Mouse (Mus musculus) bone marrow macrophage, adult 2 months (primary cell): ENCODE data around the gene Rftn1. TPM values are rescaled to one million over a fixed set of nuclear protein-coding genes. Genes with fewer than 3 reads are reported as not detected.
"Not testable (repeated sequence)": the region's sequence is repeated elsewhere in the genome, so short reads cannot be mapped to it uniquely, and the experiment has no call there.

Experiments
- H3K27ac ChIP-seq: 2 replicates; pipeline ENCODE4 v1.5.1; 2012; ENCODE audit warnings: low read depth, low read length; ENCODE audit not compliant: insufficient read depth
- H3K4me1 ChIP-seq: 2 replicates; pipeline ENCODE4 v1.6.1; 2012; ENCODE audit warnings: low read length; ENCODE audit not compliant: control insufficient read depth, insufficient read depth
- H3K4me3 ChIP-seq: 2 replicates; pipeline ENCODE4 v1.5.1; 2012; ENCODE audit warnings: mild to moderate bottlenecking, low read length, moderate library complexity; ENCODE audit not compliant: insufficient read depth
- CTCF ChIP-seq: IDR thresholded peaks from 2 replicates; pipeline ENCODE4 v1.5.1; 2012; ENCODE audit warnings: low read depth, mild to moderate bottlenecking, low read length, moderate library complexity
- POLR2A ChIP-seq: IDR thresholded peaks from 2 replicates; pipeline ENCODE4 v1.6.1; 2012; ENCODE audit warnings: mild to moderate bottlenecking, low read depth, low read length, borderline replicate concordance
- polyA plus RNA-seq: library from polyadenylated mRNA; stranded (reverse); fragments of >200 nt; gene quantifications from 2 replicates; pipeline ENCODE4 v1.2.4, GENCODE M21; 2012; ENCODE audit not compliant: missing spikeins, insufficient read depth, insufficient read length

Gene Rftn1
- polyA plus RNA-seq, 1 experiment: 76.5 TPM

DNA sequence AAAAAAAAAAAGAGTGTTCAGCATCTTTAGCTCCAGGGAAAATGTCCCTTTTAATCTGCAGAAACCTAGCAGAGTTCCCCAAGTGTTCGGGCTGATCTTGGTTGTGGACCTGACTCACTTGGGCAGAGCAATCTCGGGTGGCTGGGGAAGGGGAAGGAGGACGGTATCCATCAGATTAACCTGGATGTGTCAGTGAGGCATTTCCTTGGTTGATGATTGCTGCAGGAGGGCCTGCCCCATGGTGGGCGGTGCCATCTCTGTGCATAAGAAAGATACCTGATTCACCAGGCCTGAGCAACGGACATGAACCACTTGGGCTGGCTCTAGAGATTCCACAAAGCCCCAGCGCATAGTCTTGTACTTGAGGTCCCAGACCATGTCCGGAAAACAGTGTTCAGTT is 36.9 kb upstream of the Rftn1 start:
- no peak overlapping the region for H3K4me3 ChIP-seq
- no peak for TF ChIP-seq CTCF
- TF ChIP-seq POLR2A: no peak
- H3K4me1 ChIP-seq: no peaks in the 10 kb centered on the region
- no peak overlapping the region for H3K27ac ChIP-seq

DNA sequence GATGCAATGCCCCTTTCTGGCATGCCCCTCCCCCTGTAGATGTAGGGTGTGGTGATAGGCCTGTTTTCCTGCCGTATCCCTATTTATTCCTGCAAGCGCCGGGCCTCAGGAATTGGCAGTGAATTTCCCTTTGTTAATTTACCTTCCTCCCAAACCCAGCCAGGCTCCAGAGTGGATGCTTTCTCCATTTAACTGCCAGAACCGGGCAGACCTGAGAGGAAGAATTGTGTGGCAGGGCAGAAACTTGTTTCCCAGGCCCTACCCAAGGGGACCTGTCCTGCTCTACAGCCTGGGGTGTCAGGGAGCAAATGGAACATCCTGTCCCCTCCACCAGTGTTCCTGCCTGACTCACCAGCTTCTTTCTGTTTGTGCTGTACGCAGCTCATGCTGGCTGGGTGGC is 34.2 kb upstream of the Rftn1 start:
- Histone ChIP-seq H3K4me1 (no peaks in the 10 kb centered on the region), H3K27ac (no peak overlapping the region), H3K4me3 (no peak overlapping the region)
- TF ChIP-seq CTCF: no peak
- no peak for TF ChIP-seq POLR2A

DNA sequence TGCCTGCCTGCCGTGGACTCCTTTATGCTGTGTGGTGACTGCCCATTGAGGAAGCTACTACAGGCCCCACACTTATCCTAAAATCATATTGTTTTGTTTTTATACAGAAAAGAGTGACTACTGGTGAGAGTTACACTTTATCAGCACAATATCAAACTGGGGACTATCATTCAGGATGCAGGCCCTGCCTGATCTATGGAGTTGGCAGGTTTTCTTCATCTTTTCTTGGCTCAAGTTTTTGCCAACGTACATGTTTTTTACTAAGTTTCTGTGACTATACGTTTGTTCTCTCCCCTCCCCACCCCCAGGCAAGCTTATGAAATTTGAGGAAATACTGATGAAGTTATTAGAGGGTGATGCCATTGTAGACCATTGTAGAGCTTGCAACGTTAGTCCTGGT is 27.5 kb upstream of the Rftn1 start:
- peaks cover 7% of the 10 kb centered on the region for H3K4me1 ChIP-seq
- H3K4me3 ChIP-seq: no peak overlapping the region
- TF ChIP-seq CTCF: no peak
- TF ChIP-seq POLR2A: no peak
- no peak overlapping the region for H3K27ac ChIP-seq

DNA sequence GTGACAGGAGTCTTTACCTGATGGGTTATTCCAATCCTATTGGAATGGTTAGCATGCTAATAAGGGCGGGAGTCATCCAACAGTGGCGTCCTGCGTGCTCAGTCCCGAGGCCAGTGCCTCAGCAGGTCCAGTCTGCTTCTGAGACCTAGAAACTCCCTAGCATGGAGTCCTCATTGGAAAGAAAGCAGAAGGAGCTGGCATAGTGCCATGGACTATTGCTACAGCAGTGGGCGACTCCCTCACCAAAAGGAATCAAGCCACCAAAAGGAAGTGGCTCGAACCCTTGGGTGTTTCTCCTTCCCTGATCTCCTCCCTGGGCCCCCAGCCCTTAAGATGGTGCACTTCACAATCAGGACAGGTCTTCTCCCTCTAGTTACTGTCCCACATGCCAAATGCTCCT is 24.6 kb upstream of the Rftn1 start:
- Histone ChIP-seq H3K4me1 (peaks cover 7% of the 10 kb centered on the region), H3K4me3 (no peak overlapping the region), H3K27ac (no peak overlapping the region)
- TF ChIP-seq CTCF (no peak), POLR2A (no peak)

DNA sequence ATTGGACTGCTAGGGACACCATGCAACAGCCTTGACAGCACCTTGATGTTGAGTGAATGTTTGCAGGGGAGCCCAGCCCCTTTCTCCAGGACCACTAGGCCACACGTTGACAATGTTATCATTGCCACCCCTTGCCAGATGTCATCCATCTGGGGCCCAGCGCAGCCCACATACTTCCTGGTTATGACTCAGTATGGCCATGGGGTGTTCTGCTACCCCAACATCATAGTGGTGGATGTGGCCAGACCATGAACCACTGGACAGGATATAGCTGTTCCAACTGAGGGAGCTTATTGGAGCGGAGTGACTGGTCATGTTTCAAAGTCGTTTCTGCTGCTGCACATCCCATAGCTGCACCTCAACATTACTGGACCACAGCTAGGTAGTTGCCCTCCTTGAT is 22.6 kb upstream of the Rftn1 start:
- H3K4me3 ChIP-seq: no peak overlapping the region
- no peak for TF ChIP-seq POLR2A
- no peak for TF ChIP-seq CTCF
- H3K27ac ChIP-seq: no peak overlapping the region
- H3K4me1 ChIP-seq: peaks cover 7% of the 10 kb centered on the region

DNA sequence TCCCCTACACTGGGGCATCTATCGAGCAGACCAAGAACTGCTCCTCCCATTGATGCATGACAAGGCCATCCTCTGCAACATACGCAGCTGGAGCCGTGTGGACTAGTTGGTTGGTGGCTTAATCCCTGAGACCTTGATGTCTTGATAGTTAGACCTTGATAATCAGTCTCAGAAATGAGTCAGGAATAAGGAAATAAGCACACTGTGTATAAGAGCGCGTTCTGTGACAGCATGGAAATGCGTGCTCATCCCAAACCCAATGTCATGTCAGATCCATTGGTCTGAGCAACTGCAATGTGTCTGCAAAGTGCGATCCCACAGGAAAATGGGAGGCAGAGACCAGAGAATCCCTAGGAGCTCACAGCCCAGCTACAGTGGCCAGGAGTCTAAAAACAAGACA is 21.3 kb upstream of the Rftn1 start:
- H3K27ac ChIP-seq: no peak overlapping the region
- H3K4me3 ChIP-seq: no peak overlapping the region
- H3K4me1 ChIP-seq: peaks cover 7% of the 10 kb centered on the region
- TF ChIP-seq CTCF: no peak
- TF ChIP-seq POLR2A: no peak

DNA sequence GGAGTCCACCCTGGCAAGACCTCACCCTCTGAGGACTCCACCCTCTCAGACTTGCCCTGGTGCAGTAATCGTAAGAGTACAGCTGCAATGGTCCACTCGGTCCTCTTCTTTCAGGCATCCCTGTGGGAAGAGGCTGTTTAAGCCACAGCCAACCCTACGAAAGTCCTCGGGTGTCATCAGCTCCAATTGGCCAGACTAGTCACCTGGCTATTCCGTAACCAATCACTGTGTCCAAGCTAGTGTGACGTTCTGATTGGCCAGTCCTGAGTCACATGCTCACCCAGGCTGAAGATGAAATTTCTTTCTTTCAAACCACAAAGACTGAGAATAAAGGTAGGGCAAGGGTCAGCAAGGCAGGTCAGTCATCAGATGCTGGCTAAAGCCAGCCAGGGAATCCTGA is 19.4 kb upstream of the Rftn1 start:
- no peak overlapping the region for H3K4me3 ChIP-seq
- H3K4me1 ChIP-seq: no peaks in the 10 kb centered on the region; the same call in 1 of the 2 replicates
- H3K27ac ChIP-seq: no peak overlapping the region
- TF ChIP-seq CTCF (no peak), POLR2A (no peak)

DNA sequence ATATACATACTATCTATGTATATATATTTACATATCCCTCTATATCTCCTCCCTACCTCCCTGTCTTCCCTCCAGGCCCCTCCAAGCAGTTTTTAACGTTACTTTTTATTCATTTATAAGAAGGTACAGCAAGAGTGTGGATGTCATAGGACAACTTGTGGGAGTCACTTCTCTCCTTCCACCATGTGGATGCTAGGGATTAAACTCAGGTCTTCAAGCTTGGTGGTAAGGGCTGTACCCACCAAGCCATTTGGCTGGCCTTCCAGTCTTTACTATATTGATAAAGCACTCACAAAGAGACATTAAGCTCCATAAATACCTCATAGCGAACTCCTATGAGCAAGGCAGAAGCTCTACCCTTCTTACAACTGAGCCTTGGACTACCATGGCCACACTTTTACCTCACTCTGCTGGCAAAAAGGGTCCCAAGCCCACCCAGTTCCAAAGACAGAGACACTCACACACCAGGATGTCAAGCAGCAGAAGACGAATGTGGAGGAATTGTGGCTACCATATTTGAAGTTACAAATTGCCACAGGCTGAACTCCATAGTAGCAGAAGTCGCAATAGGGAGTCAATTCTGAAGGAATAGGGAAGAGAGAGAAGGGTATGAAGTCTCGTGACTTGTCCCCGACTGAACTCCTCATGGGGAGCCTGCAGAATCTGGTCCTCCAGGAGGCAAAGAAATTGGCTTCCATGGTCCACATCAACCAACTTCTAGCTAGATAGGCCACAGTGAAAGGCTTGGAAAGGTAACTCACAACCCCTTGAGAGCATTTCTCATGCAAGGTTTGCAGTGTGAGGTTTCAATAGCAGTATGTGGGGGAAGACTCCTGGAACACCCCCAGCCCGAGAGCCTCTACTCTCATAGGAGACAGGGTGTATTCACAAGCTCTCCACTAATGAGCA is 17.9 kb upstream of the Rftn1 start:
- Histone ChIP-seq H3K4me1 (no peaks in the 10 kb centered on the region), H3K27ac (no peak overlapping the region), H3K4me3 (no peak overlapping the region)
- no peak for TF ChIP-seq CTCF
- TF ChIP-seq POLR2A: no peak

DNA sequence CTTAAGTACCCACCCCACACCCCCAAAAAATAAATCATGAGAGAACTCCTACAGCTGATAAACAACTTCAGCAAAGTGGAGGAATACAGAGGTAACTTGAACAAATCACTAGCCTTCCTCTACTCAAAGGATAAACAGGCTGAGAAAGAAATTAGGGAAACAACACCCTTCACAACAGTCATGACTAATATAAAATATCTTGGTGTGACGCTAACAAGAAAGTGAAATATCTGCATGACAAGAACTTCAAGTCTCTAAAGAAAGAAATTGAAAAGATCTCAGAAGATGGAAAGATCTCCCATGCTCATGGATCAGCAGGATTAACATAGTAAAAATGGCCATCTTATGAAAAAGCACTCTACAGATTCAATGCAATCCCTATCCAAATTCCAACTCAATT is 15.8 kb upstream of the Rftn1 start:
- H3K27ac ChIP-seq, H3K4me1 ChIP-seq, H3K4me3 ChIP-seq: not testable (repeated sequence)

DNA sequence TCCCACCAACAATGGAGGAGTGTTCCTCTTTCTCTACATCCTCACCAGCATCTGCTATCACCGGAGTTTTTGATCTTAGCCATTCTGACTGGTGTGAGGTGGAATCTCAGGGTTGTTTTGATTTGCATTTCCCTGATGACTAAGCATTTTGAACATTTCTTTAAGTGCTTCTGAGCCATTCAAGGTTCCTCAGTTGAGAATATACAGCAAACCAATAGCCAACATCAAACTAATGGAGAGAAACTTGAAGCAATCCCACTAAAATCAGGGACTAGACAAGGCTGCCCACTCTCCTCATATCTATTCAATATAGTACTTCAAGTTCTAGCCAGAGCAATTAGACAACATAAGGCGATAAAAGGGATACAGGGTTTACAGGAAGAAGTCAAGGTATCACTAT is 15.4 kb upstream of the Rftn1 start:
- not testable (repeated sequence) for H3K4me3 ChIP-seq, H3K27ac ChIP-seq, H3K4me1 ChIP-seq
